Mouse (Mus musculus) telencephalon, adult 2 months (tissue): ENCODE measurements around the gene Cep131.
A peak's percentile ranks its signal among the peaks of the same experiment; 100 is the strongest.

Experiments used
- DNase-seq: peaks from one replicate; pipeline ENCODE4 v3.0.0-alpha.2; 2011; ENCODE audit warnings: low read depth, low spot score

Gene Cep131

DNA sequence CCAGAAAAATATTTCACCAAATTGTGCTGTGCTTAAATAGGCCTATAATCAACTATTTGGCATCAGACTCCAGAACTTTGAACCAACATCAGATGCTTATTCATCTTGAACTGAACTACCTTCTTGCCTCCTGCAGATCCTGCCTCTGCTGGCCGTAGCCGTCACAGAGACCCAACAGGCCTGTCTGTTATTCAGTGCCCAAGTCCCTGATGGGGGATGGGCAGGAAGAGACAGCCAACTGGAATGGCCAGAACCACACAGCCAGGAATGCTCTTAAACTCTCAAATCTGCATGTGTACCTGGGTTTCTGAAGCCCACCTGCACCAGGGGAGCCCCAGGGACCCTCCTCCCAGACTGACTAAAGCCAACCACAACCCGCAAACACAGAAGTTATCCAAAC lies 59.7 kb downstream of the Cep131 start:
- DNase-seq = no peak

DNA sequence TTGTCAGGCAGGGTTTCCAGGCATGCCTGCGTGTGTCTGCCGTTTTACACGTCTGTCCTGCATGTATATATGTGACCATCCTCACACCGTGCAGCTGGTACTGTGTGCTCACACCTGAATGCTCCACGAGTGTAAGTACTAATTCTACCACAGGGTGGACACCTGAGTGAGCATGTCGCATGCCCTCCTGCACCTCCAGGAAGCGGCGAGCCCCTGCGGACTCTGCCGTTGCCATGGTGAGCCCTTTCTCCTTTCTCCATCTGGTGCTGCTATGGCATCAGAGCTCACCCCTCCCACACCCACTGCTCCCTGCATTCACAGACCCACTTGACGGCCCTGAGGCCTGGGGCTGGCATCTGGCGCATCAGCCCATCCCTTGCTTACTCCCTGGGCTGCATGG lies 63.8 kb downstream of the Cep131 start:
- no peak for DNase-seq

GRCm38 (mm10) chr11:120022216-120022615 lies 64.4 kb downstream of the Cep131 start:
- DNase-seq = no peak

DNA sequence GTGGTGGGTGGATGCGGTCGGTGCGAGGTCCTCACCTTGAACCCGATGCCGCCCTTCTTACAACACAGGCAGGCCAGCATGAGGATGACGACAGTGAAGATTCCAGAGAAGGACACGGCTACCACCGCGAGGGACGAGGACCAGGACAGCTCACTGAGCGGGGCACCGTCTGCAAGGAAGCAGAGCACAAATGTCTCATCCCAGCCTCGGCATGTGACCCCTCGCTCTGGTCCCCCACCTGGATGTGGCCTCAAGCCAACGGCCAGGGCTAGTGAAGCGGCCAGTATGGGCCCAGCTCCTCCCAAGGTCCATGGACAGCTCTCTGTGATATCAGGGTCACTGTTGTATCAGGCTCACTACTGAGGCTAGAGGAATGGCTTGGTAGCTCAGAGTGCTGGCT lies 65.3 kb downstream of the Cep131 start:
- no peak for DNase-seq

DNA sequence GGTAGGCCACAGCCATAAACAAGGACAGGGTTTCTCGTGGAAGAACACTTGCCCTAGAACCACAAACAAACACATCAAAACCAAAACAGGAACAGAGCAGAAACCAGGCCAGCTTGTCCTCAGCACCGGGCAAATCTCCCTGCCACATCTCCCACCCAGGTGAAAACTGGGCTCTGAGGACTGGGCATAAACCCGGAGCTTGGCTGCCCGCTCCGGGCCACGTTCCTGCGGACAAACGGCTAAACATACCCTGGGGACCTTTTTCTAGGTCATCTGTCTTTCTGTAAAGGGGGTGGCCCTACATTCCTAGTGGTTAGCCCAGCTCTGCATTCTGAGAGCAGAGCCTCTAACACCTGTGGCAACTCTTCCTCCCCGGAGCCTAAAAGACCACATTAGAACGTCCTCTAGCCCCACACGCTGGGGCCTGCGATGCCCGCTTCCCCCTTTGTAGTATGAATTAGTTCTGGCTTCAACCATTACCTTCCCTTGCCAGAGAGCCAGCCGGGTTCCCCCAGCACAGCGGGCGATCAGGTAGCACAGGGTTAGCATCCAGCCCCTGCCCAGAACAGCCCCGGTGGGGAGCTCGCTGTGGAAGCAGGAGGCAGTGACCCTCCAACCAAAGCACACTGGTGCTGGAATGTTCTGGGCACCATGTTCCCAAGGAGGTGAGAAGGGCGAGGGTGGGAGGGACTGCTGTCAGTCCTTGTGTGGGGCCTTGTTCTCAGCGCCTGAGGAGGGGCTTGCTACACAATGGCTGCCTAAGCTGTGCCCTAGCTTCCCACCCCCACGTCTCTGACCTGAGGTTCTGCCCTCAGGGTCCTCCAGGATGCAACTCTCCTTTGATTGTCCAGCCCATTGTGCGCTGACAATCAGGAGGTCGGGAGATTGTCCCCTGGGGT lies 66.8 kb downstream of the Cep131 start:
- no peak for DNase-seq

GRCm38 (mm10) chr11:120017011-120017410 lies 69.6 kb downstream of the Cep131 start:
- peak; percentile 74 for DNase-seq

GRCm38 (mm10) chr11:120014758-120015157 lies 71.9 kb downstream of the Cep131 start:
- DNase-seq = no peak
